Mouse (Mus musculus): Measurements from ENCODE around the gene Tmem130.

DNA sequence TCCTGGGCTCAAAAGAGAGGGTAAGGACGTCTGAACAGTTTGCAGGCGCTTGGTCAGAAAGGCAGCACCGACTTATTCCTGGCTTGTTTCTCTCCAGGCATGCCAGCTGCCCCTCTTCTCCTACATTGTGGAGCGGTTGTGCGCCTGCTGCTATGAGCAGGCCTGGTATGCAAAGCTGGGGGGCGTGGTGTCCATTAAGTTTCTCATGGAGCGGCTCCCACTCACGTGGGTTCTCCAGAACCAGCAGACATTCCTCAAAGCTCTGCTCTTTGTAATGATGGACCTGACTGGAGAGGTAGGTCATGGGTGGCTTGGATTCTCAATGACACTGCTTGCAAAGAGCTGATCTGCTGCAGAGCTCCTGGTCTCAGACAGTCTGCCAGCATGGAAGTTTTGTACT, 41.4 kb upstream of the Tmem130 start:
- TF ChIP-seq POLR2A (IDR thresholded peaks at IDR 0.05; ENCODE audit: insufficient read length, low read depth) (no peak), USF1 (IDR thresholded peaks at IDR 0.05; ENCODE audit: low read depth) (no peak), E2F4 (IDR thresholded peaks at IDR 0.05; ENCODE audit: insufficient read depth) (no peak), MYOG (IDR thresholded peaks at IDR 0.05; ENCODE audit: control insufficient read depth in 1 of 3, insufficient read depth in 1 of 3, insufficient read length in 2 of 3, low read depth in 2 of 3) (no peak), POLR2AphosphoS2 (IDR thresholded peaks at IDR 0.05; ENCODE audit: insufficient read length, low read depth) (no peak)
